Mouse (Mus musculus) C2C12 (cell line): Measurements from ENCODE around the gene Hmox1. TPM values are rescaled to one million over a fixed set of nuclear protein-coding genes. Genes with fewer than 3 reads are reported as not detected.
A peak's percentile ranks its signal among the peaks of the same experiment; 100 is the strongest.

Experiments used
- H3K27me3 ChIP-seq: one replicate; pipeline ENCODE4 v1.6.1; 2011; ENCODE audit not compliant: control insufficient read depth, insufficient read depth, insufficient read length
- H3K36me3 ChIP-seq: one replicate; pipeline ENCODE4 v1.6.1; 2011; ENCODE audit not compliant: control insufficient read depth, insufficient read depth
- H3K4me3 ChIP-seq: one replicate; pipeline ENCODE4 v1.5.1; 2011; ENCODE audit warnings: mild to moderate bottlenecking, control low read depth; ENCODE audit not compliant: poor library complexity, insufficient read depth, severe bottlenecking
- H3K79me2 ChIP-seq: one replicate; pipeline ENCODE4 v1.6.1; 2011; ENCODE audit not compliant: control insufficient read depth, insufficient read depth
- H3K79me3 ChIP-seq: one replicate; pipeline ENCODE4 v1.6.1; 2011; ENCODE audit warnings: low read depth, control low read depth
- H3ac ChIP-seq: one replicate; pipeline ENCODE3; 2011; ENCODE audit warnings: low read depth; ENCODE audit not compliant: control insufficient read depth, insufficient read length
- CEBPB ChIP-seq: IDR thresholded peaks from one replicate; pipeline ENCODE4 v1.6.1; 2011; ENCODE audit warnings: low read depth, mild to moderate bottlenecking, control low read depth, moderate library complexity
- CTCF ChIP-seq: IDR thresholded peaks from one replicate; pipeline ENCODE4 v1.5.1; 2011; ENCODE audit not compliant: control insufficient read depth, insufficient read depth, insufficient read length
- FOSL1 ChIP-seq: IDR thresholded peaks from one replicate; pipeline ENCODE4 v1.8.0; 2011; ENCODE audit warnings: mild to moderate bottlenecking, low read length; ENCODE audit not compliant: poor library complexity, insufficient read depth, severe bottlenecking
- MAX ChIP-seq: IDR thresholded peaks from one replicate; pipeline ENCODE4 v1.6.1; 2011; ENCODE audit warnings: mild to moderate bottlenecking, control low read depth
- MYOD1 ChIP-seq: IDR thresholded peaks from one replicate; pipeline ENCODE4 v1.6.1; 2011; ENCODE audit warnings: low read depth; ENCODE audit not compliant: control insufficient read depth, insufficient read length
- MYOG ChIP-seq: IDR thresholded peaks from one replicate; pipeline ENCODE4 v1.6.1; 2011; ENCODE audit not compliant: control insufficient read depth, insufficient read length; ENCODE audit errors: extremely low read depth
- USF1 ChIP-seq: IDR thresholded peaks from one replicate; pipeline ENCODE4 v1.6.1; 2011; ENCODE audit warnings: low read depth, mild to moderate bottlenecking, control low read depth, moderate library complexity
- polyA plus RNA-seq: library from polyadenylated mRNA; unstranded; fragments of >200 nt; fragmentation: generic; extraction: Trizol; gene quantifications from one replicate; pipeline ENCODE4 v1.2.1, GENCODE M21; 2012; ENCODE audit warnings: missing spikeins

Gene Hmox1
- polyA plus RNA-seq, 1 experiment: 248 TPM

- no peak overlapping the region for H3K4me3 ChIP-seq
- H3K27me3 ChIP-seq: no peaks in the 10 kb centered on the region
- TF ChIP-seq FOSL1 (no peak), MAX (no peak), CTCF (no peak), MYOG (no peak), USF1 (no peak), CEBPB (no peak), MYOD1 (no peak)
- peaks cover 25% of the 10 kb centered on the region for H3K79me2 ChIP-seq
- H3K79me3 ChIP-seq: peaks cover 22% of the 10 kb centered on the region
- peaks cover 13% of the 10 kb centered on the region for H3K36me3 ChIP-seq
- no peak overlapping the region for H3ac ChIP-seq
These were observed 2.5 kb upstream of the Hmox1 start for GRCm38 (mm10) chr8:75090781-75091365.

- H3K36me3 ChIP-seq: peaks cover 39% of the 10 kb centered on the region
- H3K4me3 ChIP-seq: no peak overlapping the region
- H3K27me3 ChIP-seq: no peaks in the 10 kb centered on the region
- no peaks in the 10 kb centered on the region for H3K79me3 ChIP-seq
- H3K79me2 ChIP-seq: peaks cover under 1% of the 10 kb centered on the region
- no peak overlapping the region for H3ac ChIP-seq
- TF ChIP-seq MYOG (no peak), USF1 (no peak), CEBPB (no peak), CTCF (no peak), FOSL1 (no peak), MYOD1 (no peak), MAX (no peak)
These were observed 9.5 kb downstream of the Hmox1 start for GRCm38 (mm10) chr8:75102956-75103355.

- H3K79me2 ChIP-seq: no peaks in the 10 kb centered on the region
- no peaks in the 10 kb centered on the region for H3K79me3 ChIP-seq
- peaks cover 34% of the 10 kb centered on the region for H3K36me3 ChIP-seq
- no peak overlapping the region for H3ac ChIP-seq
- TF ChIP-seq USF1 (no peak), CEBPB (no peak), MYOD1 (no peak), FOSL1 (no peak), MAX (no peak), MYOG (no peak), CTCF (no peak)
- no peak overlapping the region for H3K4me3 ChIP-seq
- H3K27me3 ChIP-seq: no peaks in the 10 kb centered on the region
These were observed 10.0 kb downstream of the Hmox1 start for GRCm38 (mm10) chr8:75103376-75103878.

- TF ChIP-seq CTCF (peak; percentile 89), USF1 (no peak), CEBPB (no peak), MYOD1 (no peak), MAX (peak; percentile 49)
- Histone ChIP-seq H3K36me3 (peaks cover 27% of the 10 kb centered on the region), H3ac (peak overlapping the region; percentile 86), H3K27me3 (no peaks in the 10 kb centered on the region), H3K79me2 (peaks cover 38% of the 10 kb centered on the region), H3K4me3 (peak overlapping the region; percentile 87), H3K79me3 (peaks cover 32% of the 10 kb centered on the region)
These were observed 15.3 kb downstream of the Hmox1 start for GRCm38 (mm10) chr8:75108527-75109235.

- TF ChIP-seq CTCF: no peak
- no peak for TF ChIP-seq USF1
- no peak for TF ChIP-seq MAX
- no peak for TF ChIP-seq MYOG
- no peak for TF ChIP-seq MYOD1
- no peak for TF ChIP-seq FOSL1
- TF ChIP-seq CEBPB: no peak
- no peaks in the 10 kb centered on the region for H3K27me3 ChIP-seq
- peak within 1 kb of the TSS; percentile 88 for H3ac ChIP-seq
- H3K79me3 ChIP-seq: peaks cover 32% of the 10 kb centered on the region
- H3K36me3 ChIP-seq: peaks cover 34% of the 10 kb centered on the region
- H3K4me3 ChIP-seq: peak within 1 kb of the TSS; percentile 87
- H3K79me2 ChIP-seq: peaks cover 38% of the 10 kb centered on the region
These were observed 16.0 kb downstream of the Hmox1 start, which contains the start of gene Mcm5 for GRCm38 (mm10) chr8:75109236-75109967. Gene Mcm5, plus strand, starts transcription at chr8:75109569.
